Mouse (Mus musculus): Measurements from ENCODE around the gene Nmnat2.
A peak's percentile ranks its signal among the peaks of the same experiment; 100 is the strongest.

DNA sequence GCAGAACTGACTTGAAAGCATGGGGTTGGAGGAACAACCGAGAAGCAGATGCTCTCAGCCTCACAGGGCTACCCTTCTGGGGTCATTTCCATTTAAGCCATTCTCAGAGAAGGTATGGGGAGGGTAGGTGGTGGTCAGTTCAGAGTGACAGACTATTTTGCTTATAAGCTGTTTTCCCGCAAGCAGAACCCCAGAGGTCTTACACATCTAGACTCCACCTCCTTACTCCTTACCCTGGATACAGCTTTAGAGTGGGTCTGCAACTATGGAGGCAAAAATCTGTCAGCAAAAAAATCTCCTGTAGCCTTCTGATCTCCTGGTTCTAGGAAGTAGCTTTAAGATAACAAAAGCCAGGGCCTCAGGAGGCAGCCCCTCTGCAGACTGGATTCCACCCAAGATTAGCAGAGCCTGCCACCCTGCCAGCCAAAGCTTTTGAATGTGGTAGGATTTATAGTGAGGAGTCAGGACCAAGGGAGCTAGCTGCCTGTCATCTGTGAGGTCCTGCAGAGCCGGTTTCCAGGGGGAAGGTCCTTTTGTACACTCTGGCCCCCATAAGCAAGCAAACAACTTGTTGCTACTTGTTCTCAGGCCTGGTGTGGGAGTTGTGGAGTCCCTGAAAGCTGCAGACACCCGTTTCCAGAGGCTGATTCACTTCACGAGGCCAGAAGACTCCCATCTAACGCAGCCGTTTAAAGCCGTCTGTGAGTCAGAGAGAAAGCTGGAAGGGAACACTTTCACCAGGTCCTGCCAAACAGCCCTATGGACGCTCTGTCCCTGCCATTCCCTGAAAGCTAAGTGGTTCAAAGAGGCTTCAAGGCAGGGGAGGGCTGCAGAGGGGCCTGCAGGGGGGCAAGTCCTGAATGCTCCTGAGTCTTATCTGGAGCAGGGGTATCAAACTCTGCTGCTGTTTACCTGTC is 179.3 kb downstream of the Nmnat2 start:
- TF ChIP-seq EP300 (optimal IDR thresholded peaks at IDR 0.05), result peak; percentile 87
- no peak for TF ChIP-seq CTCF (IDR thresholded peaks at IDR 0.05; ENCODE audit: low read depth)

All from stomach, postnatal 0 days (tissue).